Mouse (Mus musculus) midbrain, embryonic 16.5 days (tissue): ENCODE data around the gene Etnk2. TPM values are rescaled to one million over a fixed set of nuclear protein-coding genes. Genes with fewer than 3 reads are reported as not detected.

Source experiments
- ATAC-seq: fragments of 200-750 bp; cut with Nextera tagmentation; 2 replicates; pipeline ENCODE4 v1.8.0; 2017; ENCODE audit warnings: moderate TSS enrichment
- H3K27ac ChIP-seq: fragments of 300-500 bp; sonication (generic); 2 replicates; pipeline ENCODE4 v1.5.1; 2014; ENCODE audit warnings: mild to moderate bottlenecking, low read length, mixed read lengths
- H3K27me3 ChIP-seq: fragments of 300-500 bp; sonication (generic); 2 replicates; pipeline ENCODE4 v1.6.1; 2014; ENCODE audit warnings: low read depth, low read length, mixed read lengths; ENCODE audit not compliant: control insufficient read depth, insufficient read depth
- H3K36me3 ChIP-seq: fragments of 300-500 bp; sonication (generic); 2 replicates; pipeline ENCODE4 v1.6.1; 2014; ENCODE audit warnings: mild to moderate bottlenecking, low read length, moderate library complexity, mixed read lengths; ENCODE audit not compliant: control insufficient read depth, insufficient read depth
- H3K4me1 ChIP-seq: fragments of 300-500 bp; sonication (generic); 2 replicates; pipeline ENCODE4 v1.6.1; 2014; ENCODE audit warnings: mild to moderate bottlenecking, low read length, mixed read lengths; ENCODE audit not compliant: control insufficient read depth, insufficient read depth
- H3K4me2 ChIP-seq: fragments of 300-500 bp; sonication (generic); 2 replicates; pipeline ENCODE4 v1.6.1; 2014; ENCODE audit warnings: mild to moderate bottlenecking, low read length, mixed read lengths
- H3K4me3 ChIP-seq: fragments of 300-500 bp; sonication (generic); 2 replicates; pipeline ENCODE4 v1.5.1; 2014; ENCODE audit warnings: low read depth, mild to moderate bottlenecking, low read length, moderate library complexity, mixed read lengths
- H3K9ac ChIP-seq: fragments of 300-500 bp; sonication (generic); 2 replicates; pipeline ENCODE4 v1.6.1; 2014; ENCODE audit warnings: low read depth, low read length, mixed read lengths
- H3K9me3 ChIP-seq: fragments of 300-500 bp; sonication (generic); replicated peaks from 2 replicates; pipeline ENCODE4 v1.6.1; 2014; ENCODE audit warnings: mild to moderate bottlenecking, low read length, mixed read lengths; ENCODE audit not compliant: control insufficient read depth, poor library complexity, severe bottlenecking
- WGBS: fragments of 180-500 bp; shearing (Covaris S2); extraction: QIAGEN DNeasy Blood & Tissue Kit; methylation state at CpG from one replicate; pipeline ENCODE4 v1.1.7; 2014; 5-methylcytosine and 5-hydroxymethylcytosine counted together
- polyA plus RNA-seq: library from polyadenylated mRNA; unstranded; fragments of >200 nt; fragmentation: Nextera tagmentation; extraction: Ambion mirVana; gene quantifications from 2 replicates; pipeline ENCODE4 v1.2.1, GENCODE M21; 2015

Gene Etnk2
- polyA plus RNA-seq, 1 experiment from 2014 or later = 26.5 TPM

- ATAC-seq = no peak
These were observed 16.1 kb upstream of the Etnk2 start for GRCm38 (mm10) chr1:133347226-133347625.

GRCm38 (mm10) chr1:133347693-133348520 lies 15.5 kb upstream of the Etnk2 start:
- ATAC-seq = no peak
- Histone ChIP-seq H3K4me2 (no peak overlapping the region), H3K9ac (no peak overlapping the region), H3K27ac (no peak overlapping the region), H3K4me3 (no peak overlapping the region), H3K9me3 (no peaks in the 10 kb centered on the region), H3K4me1 (no peaks in the 10 kb centered on the region), H3K27me3 (no peaks in the 10 kb centered on the region), H3K36me3 (no peaks in the 10 kb centered on the region)
- 78% methylated on average over 11 of the region's 11 CpGs for WGBS

More at GRCm38 (mm10) chr1:133347226-133347625, 16.1 kb upstream of the Etnk2 start:
- Histone ChIP-seq H3K4me1 (no peaks in the 10 kb centered on the region), H3K9ac (no peak overlapping the region), H3K36me3 (no peaks in the 10 kb centered on the region), H3K4me3 (no peak overlapping the region), H3K4me2 (no peak overlapping the region), H3K27me3 (no peaks in the 10 kb centered on the region), H3K9me3 (no peaks in the 10 kb centered on the region), H3K27ac (no peak overlapping the region)
- WGBS = 73% methylated on average over 3 of the region's 3 CpGs

GRCm38 (mm10) chr1:133350210-133350609 lies 13.2 kb upstream of the Etnk2 start, which contains the start of gene Ren1:
Ren1 (plus strand) TSS chr1:133350510.
- Histone ChIP-seq H3K27me3 (no peaks in the 10 kb centered on the region), H3K9ac (no peak within 1 kb of the TSS), H3K4me3 (no peak within 1 kb of the TSS), H3K4me2 (no peak within 1 kb of the TSS), H3K27ac (0 out of 2 replicates have a peak within 1 kb of the TSS, but pooled peaks have one; percentile 3), H3K9me3 (no peaks in the 10 kb centered on the region), H3K4me1 (no peaks in the 10 kb centered on the region), H3K36me3 (no peaks in the 10 kb centered on the region)
- ATAC-seq = no peak
- WGBS = 100% methylated on average over 1 of the region's 1 CpGs

GRCm38 (mm10) chr1:133351762-133352161 lies 11.6 kb upstream of the Etnk2 start:
- Histone ChIP-seq H3K4me3 (no peak overlapping the region), H3K27ac (0 out of 2 replicates have a peak overlapping the region, but pooled peaks have one; percentile 5), H3K9ac (no peak overlapping the region), H3K4me2 (no peak overlapping the region), H3K36me3 (no peaks in the 10 kb centered on the region), H3K9me3 (no peaks in the 10 kb centered on the region), H3K27me3 (no peaks in the 10 kb centered on the region), H3K4me1 (no peaks in the 10 kb centered on the region)
- peak; percentile 39; the same call in 1 of the 2 replicates for ATAC-seq
- WGBS = 26% methylated on average over 9 of the region's 9 CpGs

- Histone ChIP-seq H3K4me2 (no peak overlapping the region), H3K27me3 (no peaks in the 10 kb centered on the region; the same call in 1 of the 2 replicates), H3K27ac (no peak overlapping the region), H3K4me3 (no peak overlapping the region), H3K4me1 (no peaks in the 10 kb centered on the region), H3K36me3 (no peaks in the 10 kb centered on the region), H3K9ac (no peak overlapping the region), H3K9me3 (no peaks in the 10 kb centered on the region)
- 47% methylated on average over 12 of the region's 12 CpGs for WGBS
- no peak for ATAC-seq
These were observed 10.0 kb upstream of the Etnk2 start for GRCm38 (mm10) chr1:133353371-133353809.

GRCm38 (mm10) chr1:133355469-133355868 lies 7.9 kb upstream of the Etnk2 start:
- Histone ChIP-seq H3K4me3 (no peak overlapping the region), H3K9ac (no peak overlapping the region), H3K4me2 (no peak overlapping the region), H3K4me1 (no peaks in the 10 kb centered on the region), H3K27me3 (no peaks in the 10 kb centered on the region; the same call in 1 of the 2 replicates), H3K27ac (no peak overlapping the region), H3K36me3 (no peaks in the 10 kb centered on the region), H3K9me3 (no peaks in the 10 kb centered on the region)
- no peak for ATAC-seq
- WGBS = 43% methylated on average over 5 of the region's 5 CpGs

- 65% methylated on average over 15 of the region's 15 CpGs for WGBS
- ATAC-seq = no peak
These were observed 7.5 kb upstream of the Etnk2 start for GRCm38 (mm10) chr1:133355912-133356311.

GRCm38 (mm10) chr1:133356330-133356729 lies 7.0 kb upstream of the Etnk2 start:
- Histone ChIP-seq H3K36me3 (no peaks in the 10 kb centered on the region), H3K4me2 (no peak overlapping the region), H3K9me3 (no peaks in the 10 kb centered on the region), H3K27me3 (no peaks in the 10 kb centered on the region; the same call in 1 of the 2 replicates), H3K9ac (no peak overlapping the region), H3K27ac (no peak overlapping the region), H3K4me3 (no peak overlapping the region), H3K4me1 (no peaks in the 10 kb centered on the region)
- WGBS = 66% methylated on average over 8 of the region's 8 CpGs
- ATAC-seq = no peak

More at GRCm38 (mm10) chr1:133355912-133356311, 7.5 kb upstream of the Etnk2 start:
- H3K36me3 ChIP-seq = no peaks in the 10 kb centered on the region
- no peaks in the 10 kb centered on the region; the same call in 1 of the 2 replicates for H3K27me3 ChIP-seq
- no peak overlapping the region for H3K27ac ChIP-seq
- no peaks in the 10 kb centered on the region for H3K4me1 ChIP-seq
- H3K4me3 ChIP-seq = no peak overlapping the region
- no peaks in the 10 kb centered on the region for H3K9me3 ChIP-seq
- H3K4me2 ChIP-seq = no peak overlapping the region
- no peak overlapping the region for H3K9ac ChIP-seq

GRCm38 (mm10) chr1:133361006-133361405 lies 2.4 kb upstream of the Etnk2 start:
- no peak for ATAC-seq
- no peaks in the 10 kb centered on the region for H3K9me3 ChIP-seq
- no peak overlapping the region for H3K4me2 ChIP-seq
- no peak overlapping the region for H3K27ac ChIP-seq
- H3K36me3 ChIP-seq = no peaks in the 10 kb centered on the region
- peaks cover 5% of the 10 kb centered on the region; the same call in 1 of the 2 replicates for H3K4me1 ChIP-seq
- no peak overlapping the region for H3K9ac ChIP-seq
- WGBS = 93% methylated on average over 6 of the region's 6 CpGs
- no peak overlapping the region for H3K4me3 ChIP-seq
- no peaks in the 10 kb centered on the region; the same call in 1 of the 2 replicates for H3K27me3 ChIP-seq
